Mouse (Mus musculus) MEL (cell line): ENCODE measurements around the gene Slc6a16. TPM values are rescaled to one million over a fixed set of nuclear protein-coding genes. Genes with fewer than 3 reads are reported as not detected.

ENCODE experiments used
- DNase-seq: peaks from one replicate; pipeline ENCODE4 v3.0.0; 2011; ENCODE audit warnings: low read depth, low spot score
- H3K27ac ChIP-seq: 2 replicates; pipeline ENCODE4 v1.5.1; 2012; ENCODE audit warnings: low read depth, mild to moderate bottlenecking, control low read depth, low read length, moderate library complexity; ENCODE audit not compliant: control insufficient read depth
- H3K27me3 ChIP-seq, 2 experiments: fragments of 150-350 bp in 1 of 2; sonication (generic) in 1 of 2; 2 replicates each; pipeline ENCODE4 v1.6.1; 2012; ENCODE audit warnings: low read length in 2 of 2, mild to moderate bottlenecking in 2 of 2, improper control_type of control experiment in 1 of 2, moderate library complexity in 1 of 2; ENCODE audit not compliant: insufficient read depth in 2 of 2, control insufficient read depth in 1 of 2
- H3K36me3 ChIP-seq, 2 experiments: 2 replicates each; pipeline ENCODE4 v1.6.1; 2012 to 2014; ENCODE audit warnings: low read length in 2 of 2, improper control_type of control experiment in 1 of 2, inconsistent platforms in 1 of 2, mild to moderate bottlenecking in 1 of 2; ENCODE audit not compliant: insufficient read depth in 2 of 2, control insufficient read depth in 1 of 2
- H3K4me1 ChIP-seq, 2 experiments: fragments of 150-350 bp in 1 of 2; sonication (generic) in 1 of 2; 2 replicates each; pipeline ENCODE4 v1.6.1; 2012; ENCODE audit warnings: low read length in 2 of 2, improper control_type of control experiment in 1 of 2, mild to moderate bottlenecking in 1 of 2; ENCODE audit not compliant: insufficient read depth in 2 of 2, control insufficient read depth in 1 of 2
- H3K4me3 ChIP-seq, 2 experiments: fragments of 150-350 bp in 1 of 2; sonication (generic) in 1 of 2; 2 replicates each; pipeline ENCODE4 v1.5.1; 2012; ENCODE audit warnings: low read depth in 2 of 2, low read length in 2 of 2, mild to moderate bottlenecking in 2 of 2, moderate library complexity in 2 of 2, control low read depth in 1 of 2, improper control_type of control experiment in 1 of 2; ENCODE audit not compliant: control insufficient read depth in 1 of 2, insufficient read depth in 1 of 2
- H3K79me2 ChIP-seq: 2 replicates; pipeline ENCODE4 v1.6.1; 2012; ENCODE audit warnings: mild to moderate bottlenecking, low read length, moderate library complexity; ENCODE audit not compliant: control insufficient read depth, poor library complexity, insufficient read depth
- H3K9ac ChIP-seq: 2 replicates; pipeline ENCODE4 v1.6.1; 2012; ENCODE audit warnings: low read depth, mild to moderate bottlenecking, control low read depth, low read length, moderate library complexity; ENCODE audit not compliant: control insufficient read depth, poor library complexity, severe bottlenecking
- H3K9me3 ChIP-seq: fragments of 150-350 bp; sonication (generic); replicated peaks from 2 replicates; pipeline ENCODE4 v1.6.1; 2012; ENCODE audit warnings: mild to moderate bottlenecking, low read length, improper control_type of control experiment, moderate library complexity; ENCODE audit not compliant: insufficient read depth
- BHLHE40 ChIP-seq: IDR thresholded peaks from 2 replicates; pipeline ENCODE4 v1.6.1; 2012; ENCODE audit warnings: low read depth, mild to moderate bottlenecking, inconsistent platforms, low read length, improper control_type of control experiment, borderline replicate concordance
- CHD2 ChIP-seq: IDR thresholded peaks from 2 replicates; pipeline ENCODE4 v1.6.1; 2011; ENCODE audit warnings: low read length, improper control_type of control experiment
- CTCF ChIP-seq, 3 experiments: IDR thresholded peaks in 2 of 3; conservative IDR thresholded peaks in 1 of 3; 2 replicates each; pipeline ENCODE4 v1.5.1; 2011 to 2012; ENCODE audit warnings: low read length in 3 of 3, low read depth in 2 of 3, mild to moderate bottlenecking in 2 of 3, improper control_type of control experiment in 1 of 3, inconsistent platforms in 1 of 3, mixed read lengths in 1 of 3, moderate library complexity in 1 of 3; ENCODE audit not compliant: control insufficient read depth in 1 of 3, insufficient read depth in 1 of 3, poor library complexity in 1 of 3, severe bottlenecking in 1 of 3
- ELF1 ChIP-seq: IDR thresholded peaks from 2 replicates; pipeline ENCODE4 v1.6.1; 2014; ENCODE audit warnings: low read depth, mild to moderate bottlenecking, inconsistent platforms, low read length, improper control_type of control experiment, moderate library complexity
- EP300 ChIP-seq, 2 experiments: IDR thresholded peaks; 2 replicates each; pipeline ENCODE4 v1.6.1; 2011; ENCODE audit warnings: improper control_type of control experiment in 2 of 2, low read length in 2 of 2, low read depth in 1 of 2, mild to moderate bottlenecking in 1 of 2
- ETS1 ChIP-seq: IDR thresholded peaks from 2 replicates; pipeline ENCODE4 v1.6.1; 2012; ENCODE audit warnings: low read depth, mild to moderate bottlenecking, inconsistent platforms, low read length, improper control_type of control experiment, moderate library complexity
- GABPA ChIP-seq: IDR thresholded peaks from 2 replicates; pipeline ENCODE4 v1.6.1; 2012; ENCODE audit warnings: low read depth, mild to moderate bottlenecking, inconsistent platforms, low read length, improper control_type of control experiment, moderate library complexity
- GATA1 ChIP-seq: IDR thresholded peaks from 2 replicates; pipeline ENCODE4 v1.6.1; 2011; ENCODE audit warnings: low read depth, low read length, improper control_type of control experiment
- HCFC1 ChIP-seq: IDR thresholded peaks from 2 replicates; pipeline ENCODE4 v1.6.1; 2012; ENCODE audit warnings: low read depth, mild to moderate bottlenecking, inconsistent platforms, low read length, improper control_type of control experiment, moderate library complexity
- KAT2A ChIP-seq: conservative IDR thresholded peaks from 2 replicates; pipeline ENCODE4 v1.6.1; 2012; ENCODE audit warnings: low read depth, low read length, improper control_type of control experiment, inconsistent platforms
- MAFK ChIP-seq: IDR thresholded peaks from 2 replicates; pipeline ENCODE4 v1.6.1; 2011; ENCODE audit warnings: low read depth, mild to moderate bottlenecking, low read length, improper control_type of control experiment, borderline replicate concordance
- MAZ ChIP-seq: IDR thresholded peaks from 2 replicates; pipeline ENCODE4 v1.6.1; 2012; ENCODE audit warnings: low read depth, mild to moderate bottlenecking, inconsistent platforms, low read length, improper control_type of control experiment
- MEF2A ChIP-seq: IDR thresholded peaks from 2 replicates; pipeline ENCODE4 v1.6.1; 2014; ENCODE audit warnings: low read depth, mild to moderate bottlenecking, inconsistent platforms, low read length, improper control_type of control experiment; ENCODE audit not compliant: poor library complexity, insufficient replicate concordance, severe bottlenecking; ENCODE audit errors: extremely low read depth
- NELFE ChIP-seq: IDR thresholded peaks from 2 replicates; pipeline ENCODE4 v1.6.1; 2011; ENCODE audit warnings: low read depth, low read length, improper control_type of control experiment
- POLR2AphosphoS5 ChIP-seq: IDR thresholded peaks from 2 replicates; pipeline ENCODE4 v1.6.1; 2012; ENCODE audit warnings: low read depth, borderline replicate concordance, mild to moderate bottlenecking, inconsistent platforms, low read length, moderate library complexity, mixed read lengths
- RAD21 ChIP-seq: IDR thresholded peaks from 2 replicates; pipeline ENCODE4 v1.6.1; 2011; ENCODE audit warnings: mild to moderate bottlenecking, low read depth, low read length, improper control_type of control experiment
- RCOR1 ChIP-seq: IDR thresholded peaks from 2 replicates; pipeline ENCODE4 v1.6.1; 2012; ENCODE audit warnings: low read depth, mild to moderate bottlenecking, inconsistent platforms, low read length, improper control_type of control experiment
- SIN3A ChIP-seq: IDR thresholded peaks from 2 replicates; pipeline ENCODE4 v1.6.1; 2012; ENCODE audit warnings: low read length, improper control_type of control experiment, inconsistent platforms
- SMC3 ChIP-seq: IDR thresholded peaks from 2 replicates; pipeline ENCODE4 v1.6.1; 2011; ENCODE audit warnings: low read depth, low read length, improper control_type of control experiment
- UBTF ChIP-seq: IDR thresholded peaks from 2 replicates; pipeline ENCODE4 v1.6.1; 2012; ENCODE audit warnings: low read depth, mild to moderate bottlenecking, inconsistent platforms, low read length, improper control_type of control experiment, moderate library complexity, borderline replicate concordance; ENCODE audit not compliant: insufficient read depth
- ZKSCAN1 ChIP-seq: IDR thresholded peaks from 2 replicates; pipeline ENCODE4 v1.6.1; 2012; ENCODE audit warnings: low read depth, mild to moderate bottlenecking, inconsistent platforms, low read length, improper control_type of control experiment, moderate library complexity
- ZNF384 ChIP-seq: IDR thresholded peaks from 2 replicates; pipeline ENCODE4 v1.6.1; 2012; ENCODE audit warnings: low read depth, mild to moderate bottlenecking, inconsistent platforms, low read length, improper control_type of control experiment
- polyA plus RNA-seq, 2 experiments: library from polyadenylated mRNA; stranded (reverse) in 1 of 2; unstranded in 1 of 2; fragments of >175 nt in 1 of 2; fragments of >200 nt in 1 of 2; gene quantifications; 2 replicates each; pipeline versions ENCODE4 v1.2.1 to v1.2.4; 2012; ENCODE audit warnings: low replicate concordance in 2 of 2, low read depth in 1 of 2; ENCODE audit not compliant: insufficient read length in 2 of 2, insufficient read depth in 1 of 2, missing spikeins in 1 of 2
- total RNA-seq: library from RNA; depleted of rRNA; stranded (reverse); fragments of 300-350 nt; gene quantifications from 2 replicates; pipeline ENCODE4 v1.2.3, GENCODE M21; 2012

Gene Slc6a16
- total and polyA plus RNA-seq, 3 experiments = not detected

DNA sequence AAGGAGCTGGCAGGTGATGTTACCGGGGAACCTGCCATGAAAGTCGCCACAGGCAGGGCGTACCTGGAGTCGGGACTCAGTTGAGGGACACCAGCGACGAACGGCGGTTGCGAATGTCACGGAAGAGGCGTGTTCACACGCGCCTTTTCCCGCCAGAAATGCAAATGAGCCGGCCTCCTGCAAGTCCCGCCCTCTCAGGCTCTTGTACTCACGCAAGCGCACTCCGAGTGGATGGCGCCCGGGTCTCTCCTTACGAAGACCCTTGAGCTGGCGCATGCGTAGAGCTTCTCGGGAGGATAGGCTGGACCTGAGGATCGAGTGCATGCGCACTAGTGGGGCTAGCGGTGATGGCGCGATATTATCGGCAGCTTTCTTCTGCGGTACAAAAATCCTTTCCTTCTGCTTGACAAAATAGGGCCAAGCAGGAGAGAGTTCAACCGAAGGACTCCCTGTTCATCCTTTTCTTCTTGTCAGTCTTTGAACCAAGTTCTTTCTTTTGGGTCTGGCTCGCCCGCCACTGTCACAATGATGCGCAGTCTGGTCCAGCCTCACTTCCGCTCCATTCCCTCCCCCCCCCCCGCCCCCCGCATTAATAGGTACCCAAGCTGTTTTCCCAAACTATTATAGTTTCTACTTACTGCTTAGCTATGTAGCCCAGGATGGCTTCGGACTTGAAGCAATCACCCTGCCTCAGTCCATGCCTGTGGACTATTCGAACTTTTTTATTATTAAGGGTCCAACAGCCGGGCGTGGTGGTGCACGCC is 36.3 kb upstream of the Slc6a16 start, which contains the start of gene Ccdc155 (continued):
- TF ChIP-seq MEF2A = no peak
- TF ChIP-seq ZKSCAN1 = no peak
- TF ChIP-seq NELFE = peak; percentile 63
- TF ChIP-seq SIN3A = peak; percentile 79
- TF ChIP-seq GATA1 = peak; percentile 49; the same call in 1 of the 2 replicates
- TF ChIP-seq GABPA = no peak
- TF ChIP-seq SMC3 = no peak
- no peak for TF ChIP-seq KAT2A
- no peak for TF ChIP-seq CHD2
- TF ChIP-seq EP300 (IDR thresholded peaks at IDR 0.05; ENCODE audit: low read depth in 1 of 2, low read length in 2 of 2) = no peak
- no peak; the same call in 1 of the 2 replicates for TF ChIP-seq MAZ
- no peak for TF ChIP-seq BHLHE40
- TF ChIP-seq ETS1 = no peak

GRCm38 (mm10) chr7:45208260-45208659 is 32.6 kb upstream of the Slc6a16 start:
- H3K27me3 ChIP-seq = no peaks in the 10 kb centered on the region

More at GRCm38 (mm10) chr7:45208260-45208659, 32.6 kb upstream of the Slc6a16 start:
- Histone ChIP-seq H3K9ac (no peak overlapping the region), H3K36me3 (peaks cover 0 to 14% of the 10 kb centered on the region in 2 experiments; a peak in 2 of 4 replicates), H3K79me2 (no peaks in the 10 kb centered on the region), H3K4me1 (peaks cover 6 to 26% of the 10 kb centered on the region in 2 experiments), H3K4me3 (no peak overlapping the region)
- TF ChIP-seq UBTF = no peak
- TF ChIP-seq RCOR1 = no peak
- peak; percentile 86 for TF ChIP-seq ZNF384
- TF ChIP-seq MAZ = no peak
- TF ChIP-seq SMC3 = peak; percentile 16; the same call in 1 of the 2 replicates
- TF ChIP-seq CTCF (IDR thresholded peaks at IDR 0.05 in 2 of 3, conservative IDR thresholded peaks at IDR 0.05 in 1 of 3; ENCODE audit: control insufficient read depth in 1 of 3, insufficient read depth in 1 of 3, low read depth in 2 of 3, low read length in 3 of 3, poor library complexity in 1 of 3, severe bottlenecking in 1 of 3) = peak; percentile 41 to 52 (median 44)
- TF ChIP-seq ELF1 = no peak
- TF ChIP-seq POLR2AphosphoS5 = no peak
- no peak for TF ChIP-seq HCFC1
- TF ChIP-seq SIN3A = no peak
- no peak for TF ChIP-seq ZKSCAN1
- peak; percentile 12 for TF ChIP-seq RAD21
- TF ChIP-seq MAFK = no peak
- TF ChIP-seq, all 39 proteins: peak for 4
- Histone ChIP-seq H3K27ac (no peak overlapping the region), H3K9me3 (no peaks in the 10 kb centered on the region)
- no peak for DNase-seq
